Comparison of ENCODE assay signal across 14 mouse cellular contexts in genomic region chr9:99152699-99153490, GRCm38 (mm10). TPM values are rescaled to one million over a fixed set of nuclear protein-coding genes. Genes with fewer than 3 reads are reported as not detected.
DNase-seq lines count a peak whose midpoint lies in the region; ATAC-seq and TF ChIP-seq lines count a peak whose summit lies in the region.
"Had no signal": no experiment of that assay in that cellular context is flagged by ENCODE, and none has a peak within 500 bp of the region (broad histone marks: within the 10 kb centered on the region; RNA-seq: fewer than 3 reads in every experiment).

No protein-coding gene starts in this region.

- no peak for TF ChIP-seq EP300 in heart, postnatal 0 days (IDR thresholded peaks at IDR 0.05; ENCODE audit: low read depth)

- no peak for DNase-seq in heart, postnatal 0 days (ENCODE audit: low spot score)
- DNase-seq in heart, embryonic 10.5 days (ENCODE audit: low spot score), result no peak
- no peak for DNase-seq in lung, postnatal 36 days
- no peak for DNase-seq in ES-E14 (ENCODE audit: low read depth, low spot score)
- peak; percentile 46 for DNase-seq in brain, adult 2 months (ENCODE audit: low read depth, low spot score)
- DNase-seq in cerebellum, adult 2 months, result no peak
- DNase-seq in cerebellum, adult 9-10 months, result no peak
- DNase-seq: layer of hippocampus, adult 9-11 months; thymus, postnatal 25 days had no signal

- TF ChIP-seq CTCF in heart, postnatal 0 days (IDR thresholded peaks at IDR 0.05; ENCODE audit: low read depth), result no peak
- no peak for TF ChIP-seq CTCF in cerebellum, adult 2 months (IDR thresholded peaks at IDR 0.05; ENCODE audit: borderline replicate concordance, insufficient read depth, low read depth, low read length)

- H3K9ac ChIP-seq in heart, postnatal 0 days (replicated peaks; ENCODE audit: low read depth, low read length), result no peak overlapping the region
- no peak overlapping the region for H3K9ac ChIP-seq in lung, embryonic 16.5 days (ENCODE audit: low read length)
- no peak overlapping the region for H3K9ac ChIP-seq in ES-E14 (ENCODE audit: insufficient read depth, low read depth, low read length, poor library complexity, severe bottlenecking)
- H3K9ac ChIP-seq: limb, embryonic 15.5 days had no signal

- ATAC-seq in heart, postnatal 0 days (ENCODE audit: insufficient read depth, low read depth), result no peak
- no peak for ATAC-seq in lung, embryonic 16.5 days (ENCODE audit: low read depth)
- ATAC-seq: CD4-positive, CD25-positive, alpha-beta regulatory T cell, adult 4 months had no signal

- no peak overlapping the region for H3K4me2 ChIP-seq in heart, postnatal 0 days (ENCODE audit: low read depth, low read length)
- H3K4me2 ChIP-seq in lung, embryonic 16.5 days (ENCODE audit: low read depth, low read length), result no peak overlapping the region
- H3K4me2 ChIP-seq: limb, embryonic 15.5 days had no signal

- H3K9me3 ChIP-seq in heart, postnatal 0 days (replicated peaks; ENCODE audit: control insufficient read depth, low read length), result no peaks in the 10 kb centered on the region
- no peaks in the 10 kb centered on the region for H3K9me3 ChIP-seq in heart, embryonic 10.5 days
- no peaks in the 10 kb centered on the region for H3K9me3 ChIP-seq in lung, embryonic 16.5 days (ENCODE audit: control insufficient read depth, low read length)
- H3K9me3 ChIP-seq in ES-E14 (ENCODE audit: control insufficient read depth, insufficient read depth, low read depth, low read length), result no peaks in the 10 kb centered on the region
- H3K9me3 ChIP-seq: limb, embryonic 15.5 days had no signal

- H3K27me3 ChIP-seq in heart, postnatal 0 days (ENCODE audit: control insufficient read depth, insufficient read depth, low read length), result no peaks in the 10 kb centered on the region
- no peaks in the 10 kb centered on the region for H3K27me3 ChIP-seq in heart, embryonic 10.5 days (ENCODE audit: insufficient read depth, poor library complexity, severe bottlenecking)
- H3K27me3 ChIP-seq in lung, embryonic 16.5 days (ENCODE audit: control insufficient read depth, insufficient read depth, low read depth, low read length), result no peaks in the 10 kb centered on the region
- H3K27me3 ChIP-seq in cerebellum, adult 2 months (ENCODE audit: control insufficient read depth, insufficient read depth, low read length), result no peaks in the 10 kb centered on the region
- H3K27me3 ChIP-seq: limb, embryonic 15.5 days had no signal

- peak overlapping the region; percentile 28; the same call in 1 of the 2 replicates for H3K27ac ChIP-seq in heart, postnatal 0 days (ENCODE audit: low read depth)
- H3K27ac ChIP-seq in heart, embryonic 10.5 days, result no peak overlapping the region
- peak overlapping the region; percentile 41 for H3K27ac ChIP-seq in lung, embryonic 16.5 days (ENCODE audit: low read length)
- H3K27ac ChIP-seq in ES-E14 (ENCODE audit: insufficient read depth, low read depth, low read length, poor library complexity, severe bottlenecking), result peak overlapping the region; percentile 97
- H3K27ac ChIP-seq in cerebellum, adult 2 months (ENCODE audit: insufficient read depth, low read length), result no peak overlapping the region
- H3K27ac ChIP-seq: limb, embryonic 15.5 days; stomach, postnatal 0 days had no signal

- no peaks in the 10 kb centered on the region for H3K36me3 ChIP-seq in heart, postnatal 0 days (replicated peaks; ENCODE audit: control insufficient read depth, insufficient read depth, low read length)
- no peaks in the 10 kb centered on the region for H3K36me3 ChIP-seq in heart, embryonic 10.5 days
- no peaks in the 10 kb centered on the region for H3K36me3 ChIP-seq in lung, embryonic 16.5 days (ENCODE audit: control insufficient read depth, insufficient read depth, low read length)
- no peaks in the 10 kb centered on the region for H3K36me3 ChIP-seq in ES-E14 (ENCODE audit: control insufficient read depth, insufficient read depth, low read length, poor library complexity, severe bottlenecking)
- H3K36me3 ChIP-seq: limb, embryonic 15.5 days had no signal

- TF ChIP-seq POLR2A in cerebellum, adult 2 months (IDR thresholded peaks at IDR 0.05; ENCODE audit: borderline replicate concordance, insufficient read depth, low read length), result no peak

- H3K4me1 ChIP-seq in heart, postnatal 0 days (ENCODE audit: control insufficient read depth, insufficient read depth), result no peaks in the 10 kb centered on the region
- H3K4me1 ChIP-seq in heart, embryonic 10.5 days, result no peaks in the 10 kb centered on the region
- no peaks in the 10 kb centered on the region for H3K4me1 ChIP-seq in lung, embryonic 16.5 days (replicated peaks; ENCODE audit: control insufficient read depth, insufficient read depth, low read length)
- peaks cover 5 to 27% of the 10 kb centered on the region in 2 experiments; a peak in 3 of 4 replicates for H3K4me1 ChIP-seq in ES-E14 (ENCODE audit: control insufficient read depth in 2 of 2, insufficient read depth in 2 of 2, low read length in 2 of 2, poor library complexity in 1 of 2)
- no peaks in the 10 kb centered on the region for H3K4me1 ChIP-seq in cerebellum, adult 2 months (ENCODE audit: control insufficient read depth, insufficient read depth, low read length)
- H3K4me1 ChIP-seq: limb, embryonic 15.5 days had no signal

- WGBS in heart, postnatal 0 days, result 62% methylated on average over 9 of the region's 9 CpGs
- WGBS in heart, embryonic 10.5 days, result 60% methylated on average over 9 of the region's 9 CpGs
- 34% methylated on average over 9 of the region's 9 CpGs for WGBS in lung, embryonic 16.5 days
- 38% methylated on average over 9 of the region's 9 CpGs for WGBS in cerebellum, adult 2 months

- no peak overlapping the region for H3K4me3 ChIP-seq in heart, postnatal 0 days (ENCODE audit: low read depth, low read length)
- H3K4me3 ChIP-seq in heart, embryonic 10.5 days, result no peak overlapping the region
- no peak overlapping the region for H3K4me3 ChIP-seq in lung, embryonic 16.5 days (ENCODE audit: low read length)
- no peak overlapping the region for H3K4me3 ChIP-seq in ES-E14 (ENCODE audit: insufficient read depth in 1 of 2, low read depth in 1 of 2, low read length in 2 of 2, poor library complexity in 1 of 2, severe bottlenecking in 1 of 2)
- H3K4me3 ChIP-seq in cerebellum, adult 2 months (replicated peaks; ENCODE audit: insufficient read depth, low read depth, low read length), result no peak overlapping the region
- H3K4me3 ChIP-seq: erythroblast, embryonic 14.5 days; limb, embryonic 15.5 days had no signal

- in situ Hi-C loops in ES-E14 (cut with MboI; ENCODE audit: low sequenced_read_pairs in 2 of 2, unreplicated experiment in 2 of 2), result no loop called here

TF ChIP-seq in ES-E14, 5 proteins besides CTCF, POLR2A, EP300 and RAD21:
- TF ChIP-seq CHD2 (IDR thresholded peaks at IDR 0.05; ENCODE audit: low read depth, low read length) (0 out of 2 replicates have a peak, but pooled peaks have one; percentile 23), ZC3H11A (IDR thresholded peaks at IDR 0.05; ENCODE audit: borderline replicate concordance, low read depth, low read length) (no peak)

RNA-seq across cellular contexts. Expression of gene Pik3cb, which starts 12.5 kb away (rescaled TPM):
- 1.9 and 2.1 TPM in 2 replicates for total RNA-seq in heart, postnatal 0 days (2014; rRNA removed; ENCODE audit: low replicate concordance)
- 0.75 and 1.7 TPM in 2 replicates for polyA plus RNA-seq in heart, postnatal 0 days (2015; fragmentation: Nextera tagmentation; extraction: Ambion mirVana)
- 2.0 and 2.4 TPM in 2 replicates for polyA plus RNA-seq in heart, embryonic 10.5 days (2016; fragmentation: Nextera tagmentation; extraction: Ambion mirVana)
- 1.3 and 1.6 TPM in 2 replicates for polyA plus RNA-seq in lung, embryonic 16.5 days (2015; fragmentation: Nextera tagmentation; extraction: Ambion mirVana)
- 7.6 and 10.2 TPM in 2 replicates for total RNA-seq in ES-E14 (2012; rRNA removed)
- 15.7 and 16.5 TPM in 2 replicates for polyA plus RNA-seq in cerebellum, adult 2 months (2012; rRNA removed)

Comparison
In these comparisons a context has a peak if more than half of its experiments do, and no peak if none do; other contexts are left out.
1. H3K27ac ChIP-seq: peak in heart, postnatal 0 days (single experiment), lung, embryonic 16.5 days (single experiment) and ES-E14 (single experiment); none in heart, embryonic 10.5 days (single experiment) and cerebellum, adult 2 months (single experiment).